Mouse (Mus musculus): ENCODE results near the gene Gm20518. TPM values are rescaled to one million over a fixed set of nuclear protein-coding genes. Genes with fewer than 3 reads are reported as not detected.

Gm20518 gene
- polyA plus RNA-seq, 1 experiment, result 0.26 TPM

DNA sequence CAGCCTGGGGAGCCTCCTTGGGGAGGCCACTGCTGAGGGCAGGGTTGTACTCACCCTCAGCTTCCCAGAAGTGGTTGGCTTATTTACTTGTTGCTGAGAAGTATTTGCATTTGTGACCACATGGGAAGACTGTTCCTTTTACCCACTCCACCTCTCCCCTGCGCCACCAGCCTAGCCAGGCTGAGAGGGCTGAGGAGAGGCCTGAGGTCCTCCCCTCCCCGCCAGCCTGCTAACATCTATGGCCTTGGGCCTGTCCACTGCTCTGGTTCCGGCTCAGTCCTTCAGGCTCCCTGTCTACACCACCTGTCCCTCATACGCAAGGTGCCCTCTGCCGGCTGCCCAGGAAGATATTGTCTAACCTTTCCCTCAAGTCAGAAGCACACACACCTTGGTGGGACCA is 95.8 kb downstream of the Gm20518 start:
- TF ChIP-seq CTCF (IDR thresholded peaks at IDR 0.05; ENCODE audit: borderline replicate concordance, insufficient read depth, low read length), result 0 out of 2 replicates have a peak, but pooled peaks have one; percentile 7
- TF ChIP-seq POLR2A (IDR thresholded peaks at IDR 0.05; ENCODE audit: low read depth, low read length), result no peak
- Histone ChIP-seq H3K4me1 (ENCODE audit: control insufficient read depth, insufficient read depth, low read length) (peaks cover 15% of the 10 kb centered on the region), H3K27ac (ENCODE audit: insufficient read depth, low read length) (no peak overlapping the region), H3K4me3 (ENCODE audit: insufficient read depth, low read length) (no peak overlapping the region)

DNA sequence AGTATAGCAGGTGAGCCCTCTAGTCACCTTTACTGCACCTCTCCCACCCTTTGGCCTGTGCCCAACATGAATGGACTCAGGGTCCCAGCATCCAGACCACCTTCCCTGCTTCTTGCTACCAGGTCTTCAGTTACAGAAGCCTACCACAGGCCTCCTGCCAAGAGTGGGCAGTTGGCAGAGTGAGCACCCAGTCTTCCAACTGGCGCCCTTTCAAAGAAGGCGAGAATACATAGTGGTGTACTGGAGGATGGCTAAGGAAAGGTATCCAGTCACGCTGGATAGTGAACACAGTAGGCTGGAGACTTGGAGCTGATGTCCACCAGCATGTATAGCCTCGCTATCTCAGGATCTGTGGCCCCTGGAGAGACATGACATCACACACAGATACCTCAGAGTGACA is 97.4 kb downstream of the Gm20518 start:
- TF ChIP-seq POLR2A (IDR thresholded peaks at IDR 0.05; ENCODE audit: low read depth, low read length), result no peak
- TF ChIP-seq CTCF (IDR thresholded peaks at IDR 0.05; ENCODE audit: borderline replicate concordance, insufficient read depth, low read length), result no peak
- no peak overlapping the region for H3K4me3 ChIP-seq (ENCODE audit: insufficient read depth, low read length)
- H3K4me1 ChIP-seq (ENCODE audit: control insufficient read depth, insufficient read depth, low read length), result peaks cover 2% of the 10 kb centered on the region; the same call in 1 of the 2 replicates
- H3K27ac ChIP-seq (ENCODE audit: insufficient read depth, low read length), result no peak overlapping the region

GRCm38 (mm10) chr16:17792728-17793127 is 98.7 kb downstream of the Gm20518 start:
- H3K4me3 ChIP-seq (ENCODE audit: insufficient read depth, low read length), result no peak overlapping the region
- H3K4me1 ChIP-seq (ENCODE audit: control insufficient read depth, insufficient read depth, low read length), result no peaks in the 10 kb centered on the region; the same call in 1 of the 2 replicates
- H3K27ac ChIP-seq (ENCODE audit: insufficient read depth, low read length), result no peak overlapping the region
- TF ChIP-seq CTCF (IDR thresholded peaks at IDR 0.05; ENCODE audit: borderline replicate concordance, insufficient read depth, low read length), result no peak
- no peak for TF ChIP-seq POLR2A (IDR thresholded peaks at IDR 0.05; ENCODE audit: low read depth, low read length)

GRCm38 (mm10) chr16:17785337-17785736 is 106.1 kb downstream of the Gm20518 start:
- Histone ChIP-seq H3K4me3 (ENCODE audit: insufficient read depth, low read length) (no peak overlapping the region), H3K27ac (ENCODE audit: insufficient read depth, low read length) (no peak overlapping the region), H3K4me1 (ENCODE audit: control insufficient read depth, insufficient read depth, low read length) (0 out of 2 replicates have a peak, but pooled peaks cover 2% of the 10 kb centered on the region)
- TF ChIP-seq CTCF (IDR thresholded peaks at IDR 0.05; ENCODE audit: borderline replicate concordance, insufficient read depth, low read length) (no peak), POLR2A (IDR thresholded peaks at IDR 0.05; ENCODE audit: low read depth, low read length) (no peak)

Other genes with a start within 250 kb of the Gm20518 start
- 7.1 and 9.7 TPM in 2 replicates for gene Ccdc74a, start 245.2 kb downstream of the Gm20518 start, polyA plus RNA-seq (2011; ENCODE audit: insufficient read length, low read depth, missing spikeins)
- gene Med15, start 158.8 kb downstream of the Gm20518 start, polyA plus RNA-seq (2011; ENCODE audit: insufficient read length, low read depth, missing spikeins), result 65.3 and 67.2 TPM in 2 replicates
- gene Klhl22, start 132.1 kb downstream of the Gm20518 start, polyA plus RNA-seq (2011; ENCODE audit: insufficient read length, low read depth, missing spikeins), result 53.4 and 63.8 TPM in 2 replicates
- 46.1 and 46.5 TPM in 2 replicates for gene Scarf2, start 94.4 kb downstream of the Gm20518 start, polyA plus RNA-seq (2011; ENCODE audit: insufficient read length, low read depth, missing spikeins)
- gene B830017H08Rik, start 58.5 kb downstream of the Gm20518 start, polyA plus RNA-seq (2011; ENCODE audit: insufficient read length, low read depth, missing spikeins), result not detected in 2 replicates
- gene Car15, start 53.3 kb downstream of the Gm20518 start, polyA plus RNA-seq (2011; ENCODE audit: insufficient read length, low read depth, missing spikeins), result 0.90 and 1.4 TPM in 2 replicates
- not detected in 2 replicates for gene Tssk1, start 2.6 kb upstream of the Gm20518 start, polyA plus RNA-seq (2011; ENCODE audit: insufficient read length, low read depth, missing spikeins)
- 46.3 and 53.0 TPM in 2 replicates for gene Dgcr2, start 6.9 kb upstream of the Gm20518 start, polyA plus RNA-seq (2011; ENCODE audit: insufficient read length, low read depth, missing spikeins)
- gene Tssk2, start 7.0 kb upstream of the Gm20518 start, polyA plus RNA-seq (2011; ENCODE audit: insufficient read length, low read depth, missing spikeins), result not detected in 2 replicates
- 17.5 and 20.7 TPM in 2 replicates for gene Ess2, start 19.7 kb upstream of the Gm20518 start, polyA plus RNA-seq (2011; ENCODE audit: insufficient read length, low read depth, missing spikeins)
- not detected in 2 replicates for gene Gsc2, start 23.4 kb upstream of the Gm20518 start, polyA plus RNA-seq (2011; ENCODE audit: insufficient read length, low read depth, missing spikeins)
- 77.8 and 111 TPM in 2 replicates for gene Slc25a1, start 36.5 kb upstream of the Gm20518 start, polyA plus RNA-seq (2011; ENCODE audit: insufficient read length, low read depth, missing spikeins)
- gene Vpreb2, start 88.8 kb upstream of the Gm20518 start, polyA plus RNA-seq (2011; ENCODE audit: insufficient read length, low read depth, missing spikeins), result not detected in 2 replicates
- gene Dgcr6, start 161.2 kb upstream of the Gm20518 start, polyA plus RNA-seq (2011; ENCODE audit: insufficient read length, low read depth, missing spikeins), result 26.1 and 34.5 TPM in 2 replicates
- 0.70 and 0.80 TPM in 2 replicates for gene Prodh, start 198.5 kb upstream of the Gm20518 start, polyA plus RNA-seq (2011; ENCODE audit: insufficient read length, low read depth, missing spikeins)
- gene Rtn4r, start 236.0 kb upstream of the Gm20518 start, polyA plus RNA-seq (2011; ENCODE audit: insufficient read length, low read depth, missing spikeins), result 1.2 and 1.4 TPM in 2 replicates

All from embryonic fibroblast, embryonic 13.5 days (primary cell).